Mouse (Mus musculus) lung, adult 2 months (tissue): ENCODE data around the gene Grb2. TPM values are rescaled to one million over a fixed set of nuclear protein-coding genes. Genes with fewer than 3 reads are reported as not detected.

ENCODE experiments used
- DNase-seq: peaks from one replicate; pipeline ENCODE4 v3.0.0; 2022
- H3K4me1 ChIP-seq: fragments of 200-500 bp; 2 replicates; pipeline ENCODE4 v1.6.1; 2011; ENCODE audit warnings: low read length; ENCODE audit not compliant: control insufficient read depth, insufficient read depth
- H3K4me3 ChIP-seq: fragments of 200-500 bp; replicated peaks from 2 replicates; pipeline ENCODE3; 2011; ENCODE audit warnings: low read depth, mild to moderate bottlenecking, control low read depth, low read length; ENCODE audit errors: extremely low read depth
- CTCF ChIP-seq: fragments of 200-500 bp; IDR thresholded peaks from 2 replicates; pipeline ENCODE4 v1.5.1; 2011; ENCODE audit warnings: mild to moderate bottlenecking, low read length, control low read depth; ENCODE audit not compliant: insufficient read depth
- POLR2A ChIP-seq: fragments of 200-500 bp; IDR thresholded peaks from 2 replicates; pipeline ENCODE4 v1.6.1; 2011; ENCODE audit warnings: low read depth, mild to moderate bottlenecking, control low read depth, low read length, borderline replicate concordance; ENCODE audit errors: extremely low read depth
- WGBS: fragments of 180-500 bp; shearing (Covaris S2); methylation state at CpG from one replicate; pipeline ENCODE4 v1.1.7; 2018; 5-methylcytosine and 5-hydroxymethylcytosine counted together
- polyA plus RNA-seq: library from polyadenylated mRNA; depleted of rRNA; stranded (reverse); fragments of >200 nt; gene quantifications from 2 replicates; pipeline ENCODE4 v1.2.3, GENCODE M21; 2012

The Grb2 gene
- polyA plus RNA-seq, 1 experiment: 46.6 TPM

DNA sequence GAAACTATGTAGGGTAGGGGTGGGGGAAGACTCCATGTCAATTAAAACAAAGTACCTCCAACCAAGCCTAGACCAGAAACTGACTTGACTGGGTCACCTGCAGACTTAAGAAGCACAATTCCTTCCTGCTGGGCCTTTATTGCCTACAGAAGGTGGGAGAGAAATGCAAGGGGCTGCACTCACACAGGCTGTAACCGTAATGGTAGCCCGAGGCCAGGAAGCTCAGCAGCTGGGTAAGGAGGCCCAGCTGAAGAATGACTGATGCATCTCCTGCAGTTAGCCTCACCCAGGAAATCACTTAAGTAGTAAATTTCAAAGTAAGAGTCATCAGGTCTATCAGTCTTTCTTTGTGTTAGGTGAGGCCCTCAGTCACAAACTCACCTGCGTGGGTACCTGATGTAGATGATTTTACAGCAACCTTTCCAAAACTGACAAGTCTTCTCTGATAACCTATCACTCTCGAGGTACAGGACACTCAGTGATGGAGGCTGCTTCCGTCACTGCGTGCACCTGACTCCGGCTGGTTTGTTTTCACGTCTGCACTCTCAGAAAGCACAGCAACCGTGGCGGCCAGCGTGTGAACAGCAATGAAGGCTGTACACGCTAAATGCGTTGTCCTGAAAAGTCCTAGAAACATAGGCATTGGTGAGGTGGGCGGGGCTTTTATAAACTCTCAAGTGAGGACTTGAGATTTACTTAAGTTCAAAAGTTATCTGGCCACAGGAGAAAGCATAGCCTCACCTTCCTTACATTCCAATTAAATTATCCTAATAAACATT lies 19.1 kb downstream of the Grb2 start:
- Histone ChIP-seq H3K4me1 (peaks cover 39% of the 10 kb centered on the region), H3K4me3 (no peak overlapping the region)
- no peak for TF ChIP-seq CTCF
- TF ChIP-seq POLR2A: no peak
- WGBS: 91% methylated on average over 14 of the region's 14 CpGs
- DNase-seq: no peak

DNA sequence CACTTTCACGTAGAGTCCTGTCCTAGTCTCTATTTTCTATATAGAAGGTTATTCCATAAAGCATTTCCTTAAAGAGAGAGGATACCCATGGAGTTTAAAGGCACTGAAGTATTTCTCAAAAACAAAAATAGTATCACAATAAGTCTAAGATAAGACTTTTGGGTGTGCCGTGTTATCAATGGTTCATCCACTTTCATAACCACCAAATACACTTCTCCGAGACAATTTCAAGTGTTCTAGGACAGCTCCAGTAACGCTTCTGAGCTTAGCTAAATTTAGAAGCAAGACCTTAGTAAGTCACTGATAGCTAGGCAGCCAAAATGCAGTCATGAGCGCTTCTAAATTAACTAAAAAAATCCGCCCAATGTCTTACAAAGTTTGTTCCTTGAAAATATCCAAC lies 22.0 kb downstream of the Grb2 start:
- 55% methylated on average over 6 of the region's 6 CpGs for WGBS
- DNase-seq: no peak

GRCm38 (mm10) chr11:115685954-115686353 lies 22.4 kb downstream of the Grb2 start:
- WGBS: 75% methylated on average over 7 of the region's 7 CpGs
- Histone ChIP-seq H3K4me1 (peaks cover 19% of the 10 kb centered on the region), H3K4me3 (no peak overlapping the region)
- no peak for DNase-seq
- TF ChIP-seq POLR2A (no peak), CTCF (no peak)

More for the DNA sequence above, 22.0 kb downstream of the Grb2 start:
- no peak overlapping the region for H3K4me3 ChIP-seq
- H3K4me1 ChIP-seq: peaks cover 21% of the 10 kb centered on the region
- TF ChIP-seq POLR2A (no peak), CTCF (no peak)

DNA sequence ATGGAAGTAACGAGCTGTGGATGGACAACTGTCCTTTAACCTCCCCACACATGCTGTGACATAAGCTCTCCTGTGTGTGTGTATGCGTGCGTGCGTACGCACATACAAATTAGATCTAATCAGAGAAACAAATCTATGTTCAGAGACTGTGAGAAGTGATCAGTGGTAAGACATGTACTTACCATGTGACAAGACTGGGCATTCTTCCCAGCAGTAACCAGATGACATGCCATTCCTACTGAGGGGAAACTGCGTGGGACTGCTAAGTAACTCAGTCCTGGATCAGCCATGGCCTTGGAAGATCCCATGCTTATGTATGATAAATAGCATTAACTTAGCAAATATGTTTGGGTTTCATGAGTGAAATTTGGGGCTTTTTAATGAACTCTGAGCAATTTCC lies 23.5 kb downstream of the Grb2 start:
- H3K4me3 ChIP-seq: no peak overlapping the region
- H3K4me1 ChIP-seq: peaks cover 14% of the 10 kb centered on the region
- WGBS: 79% methylated on average over 6 of the region's 6 CpGs
- TF ChIP-seq POLR2A: no peak
- TF ChIP-seq CTCF: no peak
- no peak for DNase-seq

- no peak for TF ChIP-seq POLR2A
- TF ChIP-seq CTCF: no peak
- Histone ChIP-seq H3K4me1 (peaks cover 10% of the 10 kb centered on the region), H3K4me3 (no peak overlapping the region)
- 92% methylated on average over 5 of the region's 5 CpGs for WGBS
- no peak for DNase-seq
These were observed 25.1 kb downstream of the Grb2 start for GRCm38 (mm10) chr11:115683326-115683725.

DNA sequence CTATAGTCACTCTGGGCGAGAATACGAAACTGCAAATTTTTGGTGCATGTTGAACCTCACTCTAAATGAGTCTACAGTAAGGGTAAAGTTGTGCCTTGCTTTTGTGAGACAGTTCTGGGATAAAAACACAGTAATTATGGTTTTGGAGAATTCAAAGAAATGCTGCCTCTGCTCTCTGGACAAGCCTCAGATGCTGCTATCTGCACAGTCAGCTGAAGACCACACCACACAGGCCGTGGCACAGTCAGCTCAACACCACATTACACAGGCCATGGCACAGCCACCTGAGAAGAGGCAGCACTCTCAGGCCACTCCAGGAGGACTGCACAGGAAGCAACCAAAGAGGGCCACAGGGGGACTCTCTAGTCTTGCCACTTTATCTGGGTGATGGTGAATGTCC lies 26.0 kb downstream of the Grb2 start:
- 94% methylated on average over 3 of the region's 3 CpGs for WGBS
- H3K4me3 ChIP-seq: no peak overlapping the region
- peaks cover 10% of the 10 kb centered on the region for H3K4me1 ChIP-seq
- no peak for TF ChIP-seq CTCF
- no peak for TF ChIP-seq POLR2A
- no peak for DNase-seq

GRCm38 (mm10) chr11:115679554-115680238 lies 28.7 kb downstream of the Grb2 start:
- TF ChIP-seq POLR2A (no peak), CTCF (no peak)
- Histone ChIP-seq H3K4me1 (peaks cover 6% of the 10 kb centered on the region), H3K4me3 (no peak overlapping the region)
- WGBS: 80% methylated on average over 9 of the region's 9 CpGs
- no peak for DNase-seq

DNA sequence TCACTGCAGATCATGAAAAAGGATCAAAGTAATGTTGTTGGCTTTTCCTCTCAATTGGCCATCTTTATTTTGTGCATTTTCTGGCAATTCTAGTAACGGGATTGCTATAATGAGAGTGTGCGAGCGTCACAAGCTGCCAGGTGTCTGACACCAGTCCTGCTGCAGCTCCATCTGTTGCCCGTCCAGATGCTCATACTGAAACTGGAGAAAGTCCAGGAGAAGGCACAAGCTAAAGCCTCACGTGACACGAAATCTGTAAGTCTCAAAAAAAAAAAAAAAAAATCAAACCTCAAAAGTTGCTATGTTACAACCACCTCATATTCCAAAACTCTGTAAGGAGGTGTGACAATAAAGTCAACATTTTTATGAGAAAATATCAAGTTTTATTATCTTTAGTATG lies 29.5 kb downstream of the Grb2 start:
- no peak for TF ChIP-seq CTCF
- TF ChIP-seq POLR2A: no peak
- WGBS: 85% methylated on average over 6 of the region's 6 CpGs

GRCm38 (mm10) chr11:115677511-115677910 lies 30.9 kb downstream of the Grb2 start:
- Histone ChIP-seq H3K4me1 (peaks cover 14% of the 10 kb centered on the region), H3K4me3 (no peak overlapping the region)
- no peak for DNase-seq
- WGBS: 63% methylated on average over 3 of the region's 3 CpGs
- TF ChIP-seq CTCF (no peak), POLR2A (no peak)

More for the DNA sequence above, 29.5 kb downstream of the Grb2 start:
- no peak overlapping the region for H3K4me3 ChIP-seq
- H3K4me1 ChIP-seq: peaks cover 9% of the 10 kb centered on the region
- no peak for DNase-seq

DNA sequence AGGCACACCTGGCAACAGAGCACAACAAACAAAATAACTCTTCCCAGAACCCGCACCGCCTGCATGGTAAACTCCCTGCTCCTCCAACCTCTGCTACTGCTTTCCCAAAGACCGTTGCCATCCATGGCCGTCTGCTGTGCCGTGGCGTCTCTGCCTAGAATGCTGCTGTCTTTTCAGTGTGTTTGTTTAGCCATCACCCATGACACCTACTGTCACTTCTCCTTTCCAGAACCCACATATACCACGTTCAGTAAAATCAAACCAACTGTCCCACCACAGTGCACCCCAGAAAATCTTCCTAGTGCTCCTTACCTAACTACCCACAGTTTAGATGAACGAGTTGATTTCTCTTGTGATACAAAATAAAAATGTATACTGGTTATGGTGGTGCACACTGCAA lies 31.7 kb downstream of the Grb2 start:
- H3K4me1 ChIP-seq: peaks cover 14% of the 10 kb centered on the region
- WGBS: 72% methylated on average over 8 of the region's 8 CpGs
- TF ChIP-seq POLR2A (no peak), CTCF (no peak)
- DNase-seq: no peak
- no peak overlapping the region for H3K4me3 ChIP-seq
